Mouse (Mus musculus) adrenal gland, postnatal 14 days (tissue): ENCODE data around the gene Dohh. TPM values are rescaled to one million over a fixed set of nuclear protein-coding genes. Genes with fewer than 3 reads are reported as not detected.
A peak's percentile ranks its signal among the peaks of the same experiment; 100 is the strongest.

Experiments
- DNase-seq: peaks from one replicate; pipeline ENCODE4 v3.0.0; 2021; ENCODE audit warnings: mixed read lengths
- total RNA-seq: library from RNA; stranded (reverse); gene quantifications from 2 replicates; pipeline ENCODE4 v1.2.3, GENCODE M21; 2021

Dohh gene
- total RNA-seq, 1 experiment from 2014 or later, result 52.6 TPM

GRCm38 (mm10) chr10:81404720-81405119, 20.5 kb downstream of the Dohh start:
- no peak for DNase-seq

- peak; percentile 80 for DNase-seq
Observed at GRCm38 (mm10) chr10:81405588-81406201, 21.5 kb downstream of the Dohh start.

GRCm38 (mm10) chr10:81406504-81407440, 22.5 kb downstream of the Dohh start:
- DNase-seq, result no peak

GRCm38 (mm10) chr10:81407539-81408423, 23.6 kb downstream of the Dohh start:
- DNase-seq, result peak; percentile 94

- no peak for DNase-seq
Observed at GRCm38 (mm10) chr10:81408424-81408729, 24.1 kb downstream of the Dohh start.

- peak; percentile 93 for DNase-seq
Observed at GRCm38 (mm10) chr10:81408871-81409291, 24.7 kb downstream of the Dohh start.

GRCm38 (mm10) chr10:81409330-81409729, 25.1 kb downstream of the Dohh start:
- DNase-seq, result no peak

- DNase-seq, result no peak
Observed at GRCm38 (mm10) chr10:81410350-81410749, 26.1 kb downstream of the Dohh start.

- DNase-seq, result peak; percentile 64
Observed at GRCm38 (mm10) chr10:81410981-81411380, 26.8 kb downstream of the Dohh start.

GRCm38 (mm10) chr10:81411471-81412400, 27.5 kb downstream of the Dohh start:
- DNase-seq, result peak; percentile 91

GRCm38 (mm10) chr10:81412586-81413309, 28.5 kb downstream of the Dohh start:
- DNase-seq, result no peak

- peak; percentile 93 for DNase-seq
Observed at GRCm38 (mm10) chr10:81413310-81414261, 29.4 kb downstream of the Dohh start.

GRCm38 (mm10) chr10:81414682-81415081, 30.5 kb downstream of the Dohh start:
- no peak for DNase-seq

GRCm38 (mm10) chr10:81415146-81415545, 30.9 kb downstream of the Dohh start:
- no peak for DNase-seq

- peak; percentile 21 for DNase-seq
Observed at GRCm38 (mm10) chr10:81415549-81416310, 31.5 kb downstream of the Dohh start.

GRCm38 (mm10) chr10:81416581-81417226, 32.5 kb downstream of the Dohh start:
- peak; percentile 92 for DNase-seq

GRCm38 (mm10) chr10:81417227-81418215, 33.3 kb downstream of the Dohh start:
- DNase-seq, result peak; percentile 6
